Mouse (Mus musculus) kidney, postnatal 36 days (tissue): Measurements from ENCODE around the gene Nup85.
A peak's percentile ranks its signal among the peaks of the same experiment; 100 is the strongest.
"Not testable (repeated sequence)": the region's sequence is repeated elsewhere in the genome, so short reads cannot be mapped to it uniquely, and the experiment has no call there.

Experiments used
- DNase-seq, 2 experiments: peaks; one replicate each; pipeline ENCODE4 v3.0.0; 2021 to 2022; ENCODE audit warnings: mixed read lengths in 2 of 2

Gene Nup85

GRCm38 (mm10) chr11:115564064-115564809 lies at the start of gene Nup85:
Nup85 (plus strand) TSS chr11:115564434.
- DNase-seq, result peak; percentile 97 to 99

- DNase-seq, result no peak
Measured at GRCm38 (mm10) chr11:115515021-115515420, 49.2 kb upstream of the Nup85 start.

GRCm38 (mm10) chr11:115516942-115517341 lies 47.3 kb upstream of the Nup85 start:
- DNase-seq, result no peak

- no peak for DNase-seq
Measured at GRCm38 (mm10) chr11:115518693-115519092, 45.5 kb upstream of the Nup85 start.

GRCm38 (mm10) chr11:115519581-115519980 lies 44.7 kb upstream of the Nup85 start:
- no peak for DNase-seq

- DNase-seq, result no peak
Measured at GRCm38 (mm10) chr11:115520218-115520617, 44.0 kb upstream of the Nup85 start.

GRCm38 (mm10) chr11:115521080-115521479 lies 43.2 kb upstream of the Nup85 start:
- no peak for DNase-seq

- no peak for DNase-seq
Measured at GRCm38 (mm10) chr11:115522238-115522637, 42.0 kb upstream of the Nup85 start.

- no peak for DNase-seq
Measured at GRCm38 (mm10) chr11:115522703-115523102, 41.5 kb upstream of the Nup85 start.

GRCm38 (mm10) chr11:115526446-115526845 lies 37.8 kb upstream of the Nup85 start:
- DNase-seq, result not testable (repeated sequence)

GRCm38 (mm10) chr11:115534759-115535371 lies 29.4 kb upstream of the Nup85 start:
- no peak for DNase-seq

GRCm38 (mm10) chr11:115535401-115536037 lies 28.7 kb upstream of the Nup85 start:
- DNase-seq, result peak; percentile 55 to 80

- peak; percentile 98 to 99 for DNase-seq
Measured at GRCm38 (mm10) chr11:115536038-115536681, 28.1 kb upstream of the Nup85 start, which contains the start of gene Sumo2. Sumo2 (minus strand) TSS chr11:115536276.

GRCm38 (mm10) chr11:115536856-115537568 lies 27.2 kb upstream of the Nup85 start:
- no peak for DNase-seq

- no peak for DNase-seq
Measured at GRCm38 (mm10) chr11:115538045-115538444, 26.2 kb upstream of the Nup85 start.

GRCm38 (mm10) chr11:115543571-115543970 lies 20.7 kb upstream of the Nup85 start:
- no peak for DNase-seq

GRCm38 (mm10) chr11:115552783-115553182 lies 11.5 kb upstream of the Nup85 start:
- DNase-seq, result peak in 1 of 2 experiments; percentile 41

- no peak for DNase-seq
Measured at GRCm38 (mm10) chr11:115555717-115556116, 8.5 kb upstream of the Nup85 start.

GRCm38 (mm10) chr11:115563406-115563805 lies 828 bp upstream of the Nup85 start:
- DNase-seq, result no peak

- no peak for DNase-seq
Measured at GRCm38 (mm10) chr11:115564961-115565360, 727 bp downstream of the Nup85 start.

GRCm38 (mm10) chr11:115579080-115579479 lies 14.8 kb downstream of the Nup85 start:
- no peak for DNase-seq

GRCm38 (mm10) chr11:115582913-115583606 lies 18.8 kb downstream of the Nup85 start:
- no peak for DNase-seq
